Mouse (Mus musculus) stomach, embryonic 16.5 days (tissue): ENCODE measurements around the gene Casz1. TPM values are rescaled to one million over a fixed set of nuclear protein-coding genes. Genes with fewer than 3 reads are reported as not detected.

Experiments used
- ATAC-seq: fragments of 200-750 bp; cut with Nextera tagmentation; 2 replicates; pipeline ENCODE4 v1.8.0; 2017; ENCODE audit warnings: moderate number of reproducible peaks, moderate TSS enrichment; ENCODE audit not compliant: insufficient read depth, low FRiP score
- H3K27ac ChIP-seq: fragments of 300-500 bp; sonication (generic); 2 replicates; pipeline ENCODE4 v1.5.1; 2014; ENCODE audit warnings: low read length
- H3K27me3 ChIP-seq: fragments of 300-500 bp; sonication (generic); 2 replicates; pipeline ENCODE4 v1.6.1; 2014; ENCODE audit warnings: low read length, control low read depth, mixed read lengths; ENCODE audit not compliant: control insufficient read depth, insufficient read depth
- H3K36me3 ChIP-seq: fragments of 300-500 bp; sonication (generic); 2 replicates; pipeline ENCODE4 v1.6.1; 2014; ENCODE audit warnings: low read length; ENCODE audit not compliant: control insufficient read depth, insufficient read depth
- H3K4me1 ChIP-seq: fragments of 300-500 bp; sonication (generic); 2 replicates; pipeline ENCODE4 v1.6.1; 2014; ENCODE audit warnings: low read length, control low read depth, mixed read lengths; ENCODE audit not compliant: control insufficient read depth, insufficient read depth
- H3K4me2 ChIP-seq: fragments of 300-500 bp; sonication (generic); 2 replicates; pipeline ENCODE4 v1.6.1; 2014; ENCODE audit warnings: low read depth, low read length, mixed read lengths
- H3K4me3 ChIP-seq: fragments of 300-500 bp; sonication (generic); replicated peaks from 2 replicates; pipeline ENCODE4 v1.5.1; 2014; ENCODE audit warnings: mild to moderate bottlenecking, low read length
- H3K9ac ChIP-seq: fragments of 300-500 bp; sonication (generic); 2 replicates; pipeline ENCODE4 v1.6.1; 2014; ENCODE audit warnings: low read length
- H3K9me3 ChIP-seq: fragments of 300-500 bp; sonication (generic); replicated peaks from 2 replicates; pipeline ENCODE4 v1.6.1; 2016; ENCODE audit warnings: low read length, control low read depth; ENCODE audit not compliant: control insufficient read depth
- WGBS: fragments of 180-500 bp; shearing (Covaris S2); extraction: QIAGEN DNeasy Blood & Tissue Kit; methylation state at CpG from one replicate; pipeline ENCODE4 v1.1.7; 2014; 5-methylcytosine and 5-hydroxymethylcytosine counted together
- polyA plus RNA-seq: library from polyadenylated mRNA; unstranded; fragments of >200 nt; fragmentation: Nextera tagmentation; extraction: Ambion mirVana; gene quantifications from 2 replicates; pipeline ENCODE4 v1.2.1, GENCODE M21; 2015

Gene Casz1
- polyA plus RNA-seq, 1 experiment from 2014 or later = 9.9 TPM

DNA sequence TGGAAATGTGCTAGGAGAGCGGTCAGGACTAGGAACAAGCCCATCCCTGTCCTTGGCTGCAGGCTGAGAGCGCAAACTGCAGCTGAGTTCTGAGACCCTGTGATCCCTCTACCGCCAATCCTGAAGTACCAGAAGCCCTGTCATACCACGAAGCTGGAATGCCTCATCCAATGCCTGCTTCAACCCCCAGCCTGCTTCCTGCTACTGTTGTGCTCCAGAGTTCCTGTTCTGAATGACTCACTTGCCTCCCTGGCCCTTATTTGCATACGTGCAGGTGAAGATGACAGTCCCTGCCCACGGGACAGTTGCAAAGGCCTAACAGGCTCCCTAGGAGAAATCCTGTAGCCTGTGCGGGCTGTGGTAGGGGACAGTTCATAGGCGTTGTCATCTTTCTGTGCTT lies 13.3 kb upstream of the Casz1 start:
- no peaks in the 10 kb centered on the region for H3K9me3 ChIP-seq
- WGBS = 72% methylated on average over 8 of the region's 8 CpGs
- no peaks in the 10 kb centered on the region for H3K36me3 ChIP-seq
- H3K4me3 ChIP-seq = no peak overlapping the region
- H3K4me1 ChIP-seq = 0 out of 2 replicates have a peak, but pooled peaks cover 4% of the 10 kb centered on the region
- no peak overlapping the region for H3K27ac ChIP-seq
- no peaks in the 10 kb centered on the region for H3K27me3 ChIP-seq
- no peak overlapping the region for H3K9ac ChIP-seq
- no peak overlapping the region for H3K4me2 ChIP-seq
- ATAC-seq = 0 out of 2 replicates have a peak, but pooled peaks have one; percentile 27

- Histone ChIP-seq H3K4me3 (no peak overlapping the region), H3K4me1 (0 out of 2 replicates have a peak, but pooled peaks cover 5% of the 10 kb centered on the region), H3K27ac (no peak overlapping the region), H3K9me3 (no peaks in the 10 kb centered on the region), H3K4me2 (no peak overlapping the region), H3K36me3 (no peaks in the 10 kb centered on the region), H3K9ac (no peak overlapping the region), H3K27me3 (no peaks in the 10 kb centered on the region)
- WGBS = 29% methylated on average over 4 of the region's 4 CpGs
- ATAC-seq = no peak
Measured at GRCm38 (mm10) chr4:148795038-148795437, 9.2 kb upstream of the Casz1 start.

- no peak overlapping the region for H3K4me3 ChIP-seq
- H3K27me3 ChIP-seq = no peaks in the 10 kb centered on the region; the same call in 1 of the 2 replicates
- H3K9ac ChIP-seq = no peak overlapping the region
- peak; percentile 91 for ATAC-seq
- H3K4me2 ChIP-seq = no peak overlapping the region
- H3K36me3 ChIP-seq = no peaks in the 10 kb centered on the region
- no peaks in the 10 kb centered on the region for H3K9me3 ChIP-seq
- WGBS = 64% methylated on average over 12 of the region's 12 CpGs
- H3K27ac ChIP-seq = peak overlapping the region; percentile 90
- H3K4me1 ChIP-seq = 0 out of 2 replicates have a peak, but pooled peaks cover 5% of the 10 kb centered on the region
Measured at GRCm38 (mm10) chr4:148797475-148798324, 6.5 kb upstream of the Casz1 start.

- 41% methylated on average over 4 of the region's 4 CpGs for WGBS
- H3K9me3 ChIP-seq = no peaks in the 10 kb centered on the region
- peaks cover 17% of the 10 kb centered on the region for H3K27me3 ChIP-seq
- H3K4me3 ChIP-seq = no peak overlapping the region
- H3K36me3 ChIP-seq = no peaks in the 10 kb centered on the region
- no peak overlapping the region for H3K4me2 ChIP-seq
- no peak for ATAC-seq
- no peak overlapping the region for H3K27ac ChIP-seq
- H3K4me1 ChIP-seq = peaks cover 19% of the 10 kb centered on the region
- H3K9ac ChIP-seq = no peak overlapping the region
Measured at GRCm38 (mm10) chr4:148803031-148803430, 1.2 kb upstream of the Casz1 start.

- Histone ChIP-seq H3K4me2 (peak overlapping the region; percentile 97), H3K27me3 (peaks cover 17% of the 10 kb centered on the region), H3K36me3 (no peaks in the 10 kb centered on the region), H3K4me3 (peak overlapping the region; percentile 75), H3K9ac (peak overlapping the region; percentile 60), H3K27ac (no peak overlapping the region), H3K4me1 (peaks cover 19% of the 10 kb centered on the region), H3K9me3 (no peaks in the 10 kb centered on the region)
- WGBS = 18% methylated on average over 10 of the region's 10 CpGs
- no peak for ATAC-seq
Measured at GRCm38 (mm10) chr4:148803636-148804035, 593 bp upstream of the Casz1 start.

GRCm38 (mm10) chr4:148804780-148805160 lies 541 bp downstream of the Casz1 start:
- Histone ChIP-seq H3K9me3 (no peaks in the 10 kb centered on the region), H3K9ac (peak overlapping the region; percentile 84), H3K4me3 (peak overlapping the region; percentile 75), H3K36me3 (no peaks in the 10 kb centered on the region), H3K27me3 (peaks cover 17% of the 10 kb centered on the region), H3K4me2 (peak overlapping the region; percentile 97), H3K4me1 (peaks cover 24% of the 10 kb centered on the region), H3K27ac (peak overlapping the region; percentile 79)
- 1% methylated on average over 12 of the region's 16 CpGs for WGBS
- peak; percentile 1; the same call in 1 of the 2 replicates for ATAC-seq

DNA sequence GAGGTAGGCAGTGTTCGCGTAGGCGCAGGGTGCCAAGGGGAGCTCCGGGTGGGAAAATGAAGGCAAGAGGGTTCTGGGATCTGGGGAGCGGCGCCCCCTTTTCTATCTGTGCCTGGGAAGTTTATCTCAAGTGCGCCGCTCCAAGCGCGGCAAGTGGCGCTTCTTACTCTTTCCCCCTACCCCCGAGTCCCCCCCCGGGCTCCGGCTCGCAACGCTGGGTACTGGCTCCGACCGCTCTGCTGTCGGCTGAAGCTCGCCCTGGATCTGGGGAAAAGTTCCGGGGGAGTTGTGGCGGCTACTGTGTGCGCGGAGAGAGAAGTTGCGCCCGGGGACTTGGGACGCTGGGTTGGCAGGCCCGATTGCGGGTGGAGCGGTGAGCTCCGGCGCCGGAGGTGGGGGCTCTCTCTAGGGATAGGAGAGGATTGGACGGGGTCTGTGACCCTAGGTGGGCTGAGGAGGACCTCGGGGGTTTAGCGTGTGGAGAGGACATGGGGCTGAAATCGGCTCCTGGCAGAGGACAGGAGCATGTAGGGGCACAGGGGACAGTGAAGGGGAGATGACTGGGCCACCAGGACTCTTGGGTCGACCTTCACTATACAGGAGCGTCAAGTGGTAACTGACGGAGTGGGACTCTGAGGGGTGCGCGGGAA lies 1.1 kb downstream of the Casz1 start:
- H3K36me3 ChIP-seq = no peaks in the 10 kb centered on the region
- WGBS = under 1% methylated on average over 42 of the region's 42 CpGs
- peaks cover 17% of the 10 kb centered on the region for H3K27me3 ChIP-seq
- H3K27ac ChIP-seq = peak overlapping the region; percentile 64
- no peaks in the 10 kb centered on the region for H3K9me3 ChIP-seq
- H3K9ac ChIP-seq = peak overlapping the region; percentile 84
- peaks cover 27% of the 10 kb centered on the region for H3K4me1 ChIP-seq
- H3K4me2 ChIP-seq = peak overlapping the region; percentile 97
- H3K4me3 ChIP-seq = peak overlapping the region; percentile 75
- no peak for ATAC-seq

- ATAC-seq = no peak
- H3K27ac ChIP-seq = peak overlapping the region; percentile 64
- no peaks in the 10 kb centered on the region for H3K36me3 ChIP-seq
- WGBS = 1% methylated on average over 63 of the region's 64 CpGs
- H3K4me3 ChIP-seq = peak overlapping the region; percentile 75
- peak overlapping the region; percentile 97 for H3K4me2 ChIP-seq
- peaks cover 17% of the 10 kb centered on the region for H3K27me3 ChIP-seq
- H3K4me1 ChIP-seq = peaks cover 27% of the 10 kb centered on the region
- H3K9me3 ChIP-seq = no peaks in the 10 kb centered on the region
- H3K9ac ChIP-seq = peak overlapping the region; percentile 84
Measured at GRCm38 (mm10) chr4:148805811-148806747, 1.9 kb downstream of the Casz1 start.
